Mouse (Mus musculus): ENCODE measurements around the gene Atf5. TPM values are rescaled to one million over a fixed set of nuclear protein-coding genes. Genes with fewer than 3 reads are reported as not detected.

Gene Atf5
- total RNA-seq, 2 experiments from 2014 or later = 52.4 to 57.4 TPM

DNA sequence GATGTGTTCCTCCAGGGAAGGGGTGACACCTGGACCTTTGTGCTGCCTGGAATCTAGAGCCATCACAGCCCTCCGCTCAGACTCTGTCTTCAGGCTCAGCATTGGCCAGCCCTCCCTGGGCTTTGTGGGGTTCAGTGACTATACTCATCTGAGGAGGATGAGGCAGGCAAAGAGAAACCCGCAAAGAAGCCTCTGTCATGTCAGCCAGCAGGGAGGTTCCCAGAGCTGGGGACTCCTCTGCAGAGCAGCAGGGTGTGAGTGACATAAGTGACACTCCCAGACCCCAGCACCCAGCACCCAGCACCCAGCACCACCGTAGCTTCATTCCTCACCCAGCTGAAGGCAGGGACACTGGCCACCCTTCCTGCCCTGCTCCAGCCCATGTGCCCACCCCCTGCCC lies 26.9 kb downstream of the Atf5 start:
- no peak for DNase-seq
- intact Hi-C loops (cut with DNase I) = no loop called here

DNA sequence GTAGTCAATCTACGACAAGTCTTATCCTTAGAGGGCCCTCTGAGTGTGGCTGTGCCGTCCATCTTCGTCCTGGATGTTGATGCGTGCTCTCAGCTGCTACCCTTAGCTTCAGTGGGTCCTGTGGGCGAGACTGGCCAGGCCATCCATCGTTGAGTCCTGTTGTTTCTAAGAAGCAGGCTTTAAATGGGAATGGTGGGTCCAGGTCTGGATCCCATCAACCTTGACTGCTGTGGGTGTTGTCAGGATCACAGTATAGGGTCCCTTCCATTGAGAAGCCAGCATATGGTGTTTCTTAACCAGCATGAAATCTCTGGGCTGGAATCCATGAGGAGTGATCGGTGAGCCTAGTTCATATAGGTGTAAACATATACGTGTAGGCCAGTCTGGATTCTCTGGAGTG lies 36.4 kb downstream of the Atf5 start:
- intact Hi-C loops (cut with DNase I) = no loop called here
- DNase-seq = no peak

DNA sequence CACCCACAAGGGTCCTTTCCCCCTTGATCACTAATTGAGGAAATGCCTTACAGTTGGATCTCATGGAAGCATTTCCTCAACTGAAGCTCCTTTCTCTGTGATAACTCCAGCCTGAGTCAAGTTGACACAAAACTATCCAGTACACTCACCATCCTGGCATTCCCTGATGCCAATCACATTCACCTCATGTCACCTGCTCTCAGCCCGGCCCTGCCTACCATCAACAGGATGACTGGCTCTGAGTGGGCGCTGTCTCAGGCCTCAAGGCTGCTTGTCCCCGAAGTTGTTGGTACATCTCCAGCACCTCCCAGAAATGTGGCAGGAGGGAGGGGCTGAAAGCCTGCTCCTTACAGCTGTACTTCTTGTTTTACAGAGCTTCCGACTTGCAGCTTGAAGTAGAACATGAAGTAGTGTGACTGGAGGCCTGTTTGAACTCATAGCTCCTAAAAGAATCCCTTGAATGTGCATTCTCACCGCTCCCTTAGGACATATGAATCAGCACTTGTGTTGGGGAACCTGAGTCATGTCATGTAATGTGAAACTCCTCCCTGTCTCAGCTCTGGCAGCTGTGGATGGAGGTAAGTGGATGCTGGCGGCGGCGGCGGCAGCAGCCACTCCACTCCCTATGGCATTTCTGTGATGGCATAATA lies 39.5 kb downstream of the Atf5 start:
- intact Hi-C loops (cut with DNase I) = no loop called here
- no peak for DNase-seq

DNA sequence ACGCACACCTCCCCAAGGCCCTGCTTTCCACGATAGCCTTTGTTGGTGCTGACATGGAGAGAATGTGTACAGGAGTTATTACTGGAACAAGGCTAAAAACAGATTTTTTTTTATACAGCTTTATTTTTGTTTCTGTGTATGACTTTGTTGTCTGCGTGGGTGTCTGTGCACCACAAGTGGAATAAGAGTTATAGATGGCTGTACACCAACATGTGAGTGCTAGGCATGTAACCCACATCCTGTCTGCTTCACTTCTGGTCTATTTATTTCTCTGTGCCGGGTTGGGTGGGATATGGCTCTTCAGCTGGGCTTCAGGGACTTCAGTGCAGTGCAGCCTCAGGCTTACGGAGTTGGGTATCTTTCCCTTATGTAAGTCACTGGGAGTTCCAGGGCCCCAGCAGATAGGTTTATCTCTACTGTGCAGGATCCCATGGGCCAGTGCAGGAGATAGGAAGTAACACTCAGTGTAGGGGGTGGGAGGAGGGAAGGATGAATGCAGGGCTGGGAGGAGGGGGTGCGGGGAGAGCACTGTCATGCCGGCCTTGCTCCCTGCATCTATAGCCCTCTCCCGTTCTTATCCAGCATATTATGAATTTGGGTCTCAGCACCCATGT lies 43.8 kb downstream of the Atf5 start:
- intact Hi-C loops (cut with DNase I) = no loop called here
- DNase-seq = no peak

DNA sequence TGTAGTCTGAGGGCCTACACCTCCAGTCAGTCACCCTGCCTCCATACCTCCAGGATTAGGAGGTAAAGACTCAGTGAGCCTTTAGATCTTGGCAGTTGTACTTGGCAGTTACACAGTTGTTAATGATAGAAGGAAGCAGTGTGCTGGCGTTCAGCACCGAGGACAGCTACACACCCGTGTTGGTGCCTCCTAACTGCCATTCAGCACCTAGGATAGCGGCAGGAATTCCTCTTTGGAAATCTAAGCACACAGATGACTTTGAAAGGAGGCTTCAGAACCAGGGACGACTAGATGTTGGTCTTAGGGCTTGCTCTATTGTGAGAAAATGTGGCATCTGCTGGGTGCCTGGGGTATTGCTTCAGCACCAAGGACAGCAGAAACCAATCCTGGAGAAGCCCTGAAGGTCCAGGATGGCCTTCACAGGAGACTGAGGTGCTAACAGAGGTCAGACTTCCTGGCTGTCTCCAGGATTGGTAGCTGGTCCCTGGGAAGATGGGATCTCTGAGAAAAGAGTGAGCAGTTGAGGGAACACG lies 46.3 kb downstream of the Atf5 start:
- peak; percentile 81 to 86 for DNase-seq

DNA sequence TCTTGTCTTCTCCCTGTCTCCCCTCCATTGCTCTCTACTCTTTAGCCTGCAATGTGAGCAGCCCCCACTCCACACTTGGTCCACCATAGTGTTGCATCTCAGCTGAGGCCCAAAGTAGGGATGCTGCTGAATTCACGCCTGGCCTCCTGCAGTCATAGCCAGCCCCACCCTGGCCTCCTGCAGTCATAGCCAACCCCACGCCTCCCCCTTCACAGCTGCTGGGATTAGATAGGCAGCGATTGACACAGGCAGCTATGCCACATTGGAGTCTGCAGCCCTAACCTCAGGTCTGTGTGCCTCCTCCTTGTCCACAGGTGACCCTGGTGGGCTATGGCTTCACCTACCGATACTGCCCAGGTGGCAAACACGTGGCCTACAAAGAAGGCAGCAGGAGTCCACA lies 48.3 kb downstream of the Atf5 start:
- DNase-seq = no peak
- intact Hi-C loops (cut with DNase I) = no loop called here

More for the DNA sequence above, 46.3 kb downstream of the Atf5 start:
- intact Hi-C loops (cut with DNase I) = no loop called here

Small RNA genes lying within 50 kb of the gene (microRNA-seq; reads per million reads assigned to microRNA genes)
- gene Mir707 = 0 reads per million in 2 experiments

Other genes starting within 250 kb of the Atf5 start
- gene Napsa, start 244.3 kb downstream of the Atf5 start, total RNA-seq (2021) = under 1 TPM; 0.46 to 0.60 TPM
- 1 to 10 TPM; 1.3 to 1.5 TPM for gene Kcnc3, start 226.0 kb downstream of the Atf5 start, total RNA-seq (2021)
- 10 to 100 TPM; 55.0 to 72.4 TPM for gene Myh14, start 145.8 kb downstream of the Atf5 start, total RNA-seq (2021)
- not detected for gene Izumo2, start 107.9 kb downstream of the Atf5 start, total RNA-seq (2021)
- gene Vrk3, start 68.2 kb downstream of the Atf5 start, total RNA-seq (2021) = 10 to 100 TPM; 25.4 to 28.1 TPM
- under 1 TPM; 0.14 to 0.15 TPM for gene Zfp473, start 65.6 kb downstream of the Atf5 start, total RNA-seq (2021)
- 10 to 100 TPM; 31.6 to 33.3 TPM for gene Nup62, start 570 bp downstream of the Atf5 start, total RNA-seq (2021)
- 1 to 10 TPM in 1 of 2 experiments, under 1 TPM in 1; 0.72 to 1.1 TPM for gene Il4i1, start 271 bp downstream of the Atf5 start, total RNA-seq (2021)
- 10 to 100 TPM; 61.1 to 63.3 TPM for gene Akt1s1, start 32.3 kb upstream of the Atf5 start, total RNA-seq (2021)
- gene Tbc1d17, start 32.4 kb upstream of the Atf5 start, total RNA-seq (2021) = 10 to 100 TPM; 41.0 to 42.8 TPM
- gene Pnkp, start 40.5 kb upstream of the Atf5 start, total RNA-seq (2021) = 10 to 100 TPM; 17.6 to 18.8 TPM
- gene Ptov1, start 53.1 kb upstream of the Atf5 start, total RNA-seq (2021) = 100 to 1,000 TPM; 149 to 160 TPM
- gene Med25, start 76.1 kb upstream of the Atf5 start, total RNA-seq (2021) = 10 to 100 TPM; 60.3 to 68.6 TPM
- gene Fuz, start 79.4 kb upstream of the Atf5 start, total RNA-seq (2021) = 10 to 100 TPM in 1 of 2 experiments, 1 to 10 TPM in 1; 9.0 to 18.1 TPM
- 10 to 100 TPM; 74.5 to 82.2 TPM for gene Ap2a1, start 112.8 kb upstream of the Atf5 start, total RNA-seq (2021)
- gene Tsks, start 126.5 kb upstream of the Atf5 start, total RNA-seq (2021) = not detected
- 1 to 10 TPM; 3.1 to 3.5 TPM for gene Cpt1c, start 158.2 kb upstream of the Atf5 start, total RNA-seq (2021)
- 100 to 1,000 TPM; 119 to 128 TPM for gene Prmt1, start 169.9 kb upstream of the Atf5 start, total RNA-seq (2021)
- 10 to 100 TPM; 36.5 to 40.2 TPM for gene Irf3, start 181.0 kb upstream of the Atf5 start, total RNA-seq (2021)
- 10 to 100 TPM; 10.4 to 12.3 TPM for gene Bcl2l12, start 182.1 kb upstream of the Atf5 start, total RNA-seq (2021)
- gene Scaf1, start 199.7 kb upstream of the Atf5 start, total RNA-seq (2021) = 10 to 100 TPM; 53.8 to 56.1 TPM
- 10 to 100 TPM; 60.7 to 62.8 TPM for gene Rras, start 201.3 kb upstream of the Atf5 start, total RNA-seq (2021)
- gene Prr12, start 236.2 kb upstream of the Atf5 start, total RNA-seq (2021) = 10 to 100 TPM; 27.2 to 28.3 TPM
- gene Nosip, start 245.8 kb upstream of the Atf5 start, total RNA-seq (2021) = 10 to 100 TPM; 27.7 to 33.7 TPM
- gene Prrg2, start 246.0 kb upstream of the Atf5 start, total RNA-seq (2021) = 10 to 100 TPM; 11.1 to 11.4 TPM

Data from heart, postnatal 14 days (tissue).